In genomic region chr4:136134418-136134977, GRCm38 (mm10) we compare ENCODE assay signal across 8 mouse cellular contexts. TPM values are rescaled to one million over a fixed set of nuclear protein-coding genes. Genes with fewer than 3 reads are reported as not detected.
A peak's percentile ranks its signal among the peaks of the same experiment; 100 is the strongest.
DNase-seq lines count a peak whose midpoint lies in the region; ATAC-seq and TF ChIP-seq lines count a peak whose summit lies in the region.

No protein-coding gene starts in this region.

- 1% methylated on average over 15 of the region's 15 CpGs for whole genome bisulfite sequencing in limb, embryonic 14.5 days

- peak; percentile 43; the same call in 1 of the 2 replicates for TF ChIP-seq POLR2A in limb, embryonic 14.5 days (IDR thresholded peaks at IDR 0.05; ENCODE audit: borderline replicate concordance, extremely low read depth, insufficient read depth, insufficient read length)

- H3K9ac ChIP-seq in limb, embryonic 14.5 days (ENCODE audit: low read depth, low read length, severe bottlenecking) = peak overlapping the region; percentile 81

- peak overlapping the region; percentile 38 for H3K4me3 ChIP-seq in limb, embryonic 14.5 days (replicated peaks; ENCODE audit: low read length)

- peak overlapping the region; percentile 85 for H3K4me2 ChIP-seq in limb, embryonic 14.5 days (replicated peaks; ENCODE audit: low read depth, low read length, severe bottlenecking)

- H3K4me1 ChIP-seq in limb, embryonic 14.5 days (ENCODE audit: control insufficient read depth, insufficient read depth, low read length) = peaks cover 40% of the 10 kb centered on the region

- peak; percentile 27; the same call in 1 of the 2 replicates for ATAC-seq in limb, embryonic 14.5 days (ENCODE audit: low FRiP score, low read depth)

- H3K27ac ChIP-seq in limb, embryonic 14.5 days (replicated peaks; ENCODE audit: low read depth, low read length) = peak overlapping the region; percentile 99

- no peaks in the 10 kb centered on the region for H3K27me3 ChIP-seq in limb, embryonic 14.5 days (ENCODE audit: control insufficient read depth, insufficient read depth, low read length)

- DNase-seq in 3T3-L1 (ENCODE audit: low read depth, low spot score) (peak; percentile 66), MN1 (ENCODE audit: low spot score) (peak; percentile 43)
- peak; percentile 63 for DNase-seq in forelimb bud, embryonic 11.5 days (ENCODE audit: low read depth, low spot score)
- no peak for DNase-seq in limb, embryonic 14.5 days (ENCODE audit: low spot score)
- peak; percentile 61 for DNase-seq in retina, embryonic 14.5 days (ENCODE audit: low spot score)
- no peak for DNase-seq in thymus, postnatal 14 days
- DNase-seq in T-cell, adult 2 months (ENCODE audit: low spot score) = no peak
- DNase-seq in spleen, postnatal 10 days (ENCODE audit: low spot score in 2 of 2) = no peak

- no peaks in the 10 kb centered on the region for H3K9me3 ChIP-seq in limb, embryonic 14.5 days (ENCODE audit: control insufficient read depth, low read length)

- H3K36me3 ChIP-seq in limb, embryonic 14.5 days (ENCODE audit: control insufficient read depth, insufficient read depth, low read length) = no peaks in the 10 kb centered on the region

RNA-seq across cellular contexts. Expression of gene Id3, which starts 8.8 kb away (rescaled TPM):
- polyA plus RNA-seq in limb, embryonic 14.5 days (2012; rRNA removed) = 417 and 561 TPM in 2 replicates
- 500 and 565 TPM in 2 replicates for polyA plus RNA-seq in limb, embryonic 14.5 days (2014; fragmentation: Nextera tagmentation; extraction: Ambion mirVana)

RNA-seq across cellular contexts. Expression of gene E2f2, which starts 37.7 kb away (rescaled TPM):
- polyA plus RNA-seq in limb, embryonic 14.5 days (2012; rRNA removed) = 8.9 and 9.4 TPM in 2 replicates
- polyA plus RNA-seq in limb, embryonic 14.5 days (2014; fragmentation: Nextera tagmentation; extraction: Ambion mirVana) = 5.9 and 6.8 TPM in 2 replicates

Comparison
In these comparisons a context has a peak if more than half of its experiments do, and no peak if none do; other contexts are left out.
1. DNase-seq: peak in 3T3-L1 (single experiment), MN1 (single experiment), forelimb bud, embryonic 11.5 days (single experiment) and retina, embryonic 14.5 days (single experiment); none in limb, embryonic 14.5 days (single experiment), thymus, postnatal 14 days (single experiment), T-cell, adult 2 months (single experiment) and spleen, postnatal 10 days (0 of 2).